Mouse (Mus musculus): ENCODE results near the gene Phospho2.

DNA sequence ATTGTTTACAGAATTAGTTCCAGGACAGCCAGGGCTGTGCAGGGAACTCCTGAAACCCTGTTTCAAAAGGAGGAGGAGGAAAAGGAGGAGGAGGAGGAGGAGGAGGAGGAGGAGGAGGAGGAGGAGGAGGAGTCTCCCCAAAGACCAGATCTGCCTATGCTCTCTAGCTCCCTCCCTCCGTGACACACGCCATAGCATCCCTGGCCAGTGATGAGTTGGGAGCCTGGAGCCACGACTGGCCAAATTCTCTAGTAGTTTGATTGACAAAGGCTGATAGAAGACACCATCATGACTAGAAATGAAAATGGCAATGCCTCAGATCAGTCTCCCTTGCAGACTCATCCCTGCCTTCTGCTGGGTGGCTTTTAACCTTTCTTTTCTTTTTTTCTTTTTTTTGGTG, 48.6 kb downstream of the Phospho2 start:
- no peak for TF ChIP-seq NELFE (IDR thresholded peaks at IDR 0.05; ENCODE audit: low read depth, low read length)
- peak in 1 of 2 experiments; percentile 13; a peak in 1 of 4 replicates for TF ChIP-seq CTCF (conservative IDR thresholded peaks at IDR 0.05 in 1 of 2, IDR thresholded peaks at IDR 0.05 in 1 of 2; ENCODE audit: low read depth in 2 of 2, low read length in 2 of 2)
- no peak for TF ChIP-seq SIN3A (IDR thresholded peaks at IDR 0.05; ENCODE audit: low read length)

All from CH12.LX (cell line).